Mouse (Mus musculus) retina, embryonic 14.5 days (tissue): ENCODE data around the gene Txndc15.

Experiments
- DNase-seq: peaks from one replicate; pipeline ENCODE4 v3.0.0-alpha.2; 2015; ENCODE audit warnings: low spot score

Gene Txndc15

DNA sequence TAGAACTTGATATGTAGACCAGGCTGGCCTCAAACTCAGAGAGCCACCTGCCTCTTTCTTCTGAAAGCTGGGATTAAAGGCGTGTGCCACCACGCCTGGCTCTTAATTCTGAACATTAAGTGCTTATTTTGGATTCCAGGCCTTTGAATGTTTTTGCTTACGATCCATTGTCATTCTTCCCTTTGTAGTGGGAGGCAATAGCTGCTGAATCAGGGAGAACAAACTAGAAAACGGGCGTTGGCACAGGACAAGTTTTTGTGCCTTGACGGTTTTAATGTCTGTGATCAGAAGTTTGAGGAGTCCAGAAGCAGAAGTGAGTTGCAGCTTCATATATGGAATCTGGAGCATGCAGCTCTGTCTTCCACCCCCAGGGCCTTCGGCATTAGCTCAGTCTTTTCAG, 16.3 kb downstream of the Txndc15 start:
- DNase-seq, result no peak

DNA sequence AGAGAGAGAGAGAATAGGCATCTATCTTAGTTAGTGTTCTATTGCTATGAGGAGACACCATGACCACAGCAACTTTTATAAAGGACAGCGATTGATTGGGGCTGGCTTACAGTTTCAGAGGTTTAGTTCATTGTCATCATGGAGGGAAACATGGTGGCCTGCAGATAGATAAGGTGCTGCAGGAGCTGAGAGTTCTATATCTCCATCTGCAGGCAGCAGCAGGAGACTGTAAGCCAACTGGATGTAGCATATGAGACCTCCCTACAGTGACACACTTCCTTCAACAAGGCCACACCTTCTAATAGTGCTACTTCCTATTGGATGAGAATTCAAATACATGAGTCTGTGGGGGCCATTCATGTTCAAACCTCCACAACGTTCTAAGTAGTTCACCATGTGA, 17.7 kb downstream of the Txndc15 start:
- no peak for DNase-seq

DNA sequence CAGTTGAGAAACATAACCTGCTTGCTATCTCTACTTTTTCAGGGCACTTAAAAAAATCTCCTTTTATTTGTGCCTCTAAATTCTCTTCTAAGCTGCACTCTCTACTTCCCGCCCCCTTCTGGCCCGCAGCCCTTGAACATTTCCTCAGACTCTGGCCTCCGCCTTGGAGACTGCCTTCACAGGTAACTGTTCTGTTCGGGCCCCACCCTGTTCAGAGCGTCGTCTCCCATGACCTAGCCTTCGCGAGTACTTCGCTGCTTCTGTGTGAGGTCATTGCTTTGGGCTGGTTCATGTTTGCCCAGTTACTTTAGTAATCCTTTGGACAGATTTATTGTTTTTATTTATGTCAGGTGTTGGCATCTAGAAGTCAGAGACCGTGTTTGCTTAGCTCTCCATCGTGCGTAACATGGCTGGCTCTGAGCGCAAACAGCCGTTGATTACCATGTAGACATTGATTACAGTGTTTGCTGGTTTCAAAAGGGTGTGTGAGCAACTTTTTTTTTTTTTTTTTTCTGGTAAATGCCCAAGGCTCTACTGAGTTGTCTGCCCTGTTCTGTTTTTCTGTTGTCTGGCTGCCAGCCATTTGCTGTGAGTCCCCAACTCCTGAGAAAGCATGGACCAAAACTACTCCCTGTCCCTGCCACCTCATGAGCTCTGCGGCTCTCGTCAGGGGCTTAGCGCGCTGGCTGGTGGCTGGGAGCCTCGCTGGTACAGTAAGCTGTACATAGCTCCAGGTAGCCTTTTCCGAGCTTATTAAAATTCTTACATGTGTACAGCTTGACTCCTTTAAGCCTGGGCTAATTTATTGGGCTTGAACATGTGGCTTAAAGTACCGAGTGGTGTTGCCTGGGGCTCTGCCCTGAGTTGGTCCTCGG, 19.4 kb downstream of the Txndc15 start:
- no peak for DNase-seq

DNA sequence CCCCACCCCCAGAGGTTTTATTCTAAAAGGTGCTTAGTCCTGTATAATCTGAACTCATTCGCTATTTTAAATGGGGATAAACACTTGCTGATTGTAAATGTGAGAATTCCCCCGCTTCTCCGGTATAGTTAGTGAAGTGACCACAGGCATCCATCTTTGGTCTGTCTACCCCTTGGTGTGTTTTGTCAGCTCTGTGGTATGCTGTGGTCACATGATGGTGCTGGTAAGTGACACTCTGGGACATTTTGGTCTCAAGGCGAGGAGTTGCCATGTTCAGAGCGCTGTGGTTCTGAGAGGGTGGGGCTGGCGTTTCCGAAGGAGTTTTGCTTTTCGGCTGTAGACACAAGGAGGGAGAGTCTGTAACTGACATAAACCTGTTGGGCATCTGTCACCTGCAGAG, 23.4 kb downstream of the Txndc15 start:
- no peak for DNase-seq

DNA sequence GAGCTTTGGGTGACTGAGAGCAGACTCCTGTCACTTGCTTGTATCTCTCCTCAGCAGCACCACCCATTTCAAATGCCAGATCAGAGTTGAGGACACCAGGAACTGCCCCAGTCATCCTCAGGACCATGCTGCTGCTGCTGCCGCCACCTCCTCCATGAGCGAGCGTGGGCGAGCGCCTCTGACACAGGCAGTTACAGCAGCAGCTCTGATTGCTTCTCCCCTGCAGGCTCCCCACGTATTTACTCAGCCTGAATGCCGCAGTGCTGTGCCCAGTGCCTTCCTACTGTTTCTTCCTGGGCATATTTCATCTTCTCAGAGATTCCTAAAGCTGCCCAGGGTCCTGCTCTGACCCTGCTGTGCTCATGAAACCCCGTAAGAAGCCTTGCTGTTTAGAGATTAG, 27.9 kb downstream of the Txndc15 start:
- no peak for DNase-seq

DNA sequence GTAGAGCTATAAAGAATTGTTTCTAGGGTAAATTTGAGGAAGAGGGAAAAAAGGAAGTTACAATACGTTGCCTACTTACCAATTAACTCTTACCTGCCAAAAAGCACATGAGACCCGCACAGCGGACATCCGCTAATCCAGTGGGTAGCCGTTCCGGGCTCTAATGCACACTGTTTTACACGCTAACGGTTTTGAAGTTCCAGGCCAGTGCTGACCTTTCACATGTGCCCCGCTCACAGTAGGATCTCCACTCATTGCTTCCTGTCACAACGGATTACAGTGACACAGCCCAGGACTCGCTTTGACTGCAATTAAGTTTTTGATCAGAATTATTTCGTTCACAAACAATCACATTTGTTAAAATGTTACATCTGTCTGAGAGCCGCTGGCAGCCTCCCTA, 39.9 kb downstream of the Txndc15 start:
- DNase-seq, result peak; percentile 66

DNA sequence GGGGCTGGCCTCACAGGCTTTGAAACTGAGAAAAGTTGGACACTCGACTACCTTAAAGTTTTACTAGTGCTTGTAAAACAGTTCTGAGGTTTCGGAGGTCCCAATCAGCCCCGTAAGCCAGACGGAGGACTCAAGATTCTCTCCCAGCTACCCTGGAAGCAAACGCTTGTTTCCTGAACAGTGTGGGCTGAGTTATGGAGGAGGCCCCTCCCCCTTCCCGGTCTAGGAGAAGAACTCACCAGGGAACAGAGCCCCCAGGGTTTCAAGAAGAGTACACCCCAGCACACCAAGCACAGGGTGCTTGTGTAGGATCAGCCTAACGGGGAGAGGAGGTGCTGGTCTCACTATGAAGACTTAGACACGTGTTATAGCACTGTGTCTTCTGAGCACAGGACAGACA, 42.3 kb downstream of the Txndc15 start:
- peak; percentile 35 for DNase-seq

DNA sequence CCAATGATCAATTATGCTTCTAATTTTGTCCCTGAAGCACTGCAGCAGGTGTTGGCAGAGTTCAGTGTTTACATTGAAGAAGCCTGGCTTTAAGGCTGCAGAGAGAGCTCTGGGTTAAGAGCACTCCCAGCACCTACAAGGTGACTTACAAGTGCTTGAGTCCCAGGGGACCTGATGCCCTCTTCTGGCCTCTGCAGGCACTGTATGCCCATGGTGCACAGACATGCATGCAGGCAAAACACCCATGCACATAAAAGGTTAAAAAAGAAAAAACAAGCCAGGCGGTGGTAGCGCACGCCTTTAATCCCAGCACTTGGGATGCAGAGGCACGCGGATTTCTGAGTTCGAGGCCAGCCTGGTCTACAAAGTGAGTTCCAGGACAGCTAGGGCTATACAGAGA, 43.2 kb downstream of the Txndc15 start:
- DNase-seq, result peak; percentile 29

DNA sequence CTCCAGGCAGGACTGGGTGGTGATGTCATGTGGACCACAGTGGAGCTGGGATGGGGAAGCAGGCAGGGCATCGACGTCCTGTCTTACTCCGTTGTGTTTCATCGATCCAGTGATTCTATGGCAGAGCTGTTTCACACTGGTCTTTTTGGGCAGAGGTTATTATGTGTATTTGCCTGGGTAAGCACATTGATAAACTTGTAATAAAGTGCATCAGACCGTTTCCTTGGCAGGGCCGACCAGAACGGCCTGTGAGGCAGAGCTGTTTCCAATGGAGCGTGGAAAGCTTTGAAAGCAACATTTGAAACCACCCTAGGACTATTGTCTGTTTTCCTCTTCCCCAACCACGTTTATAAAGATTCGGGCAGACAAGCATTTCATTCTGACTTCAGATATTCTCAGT, 46.1 kb downstream of the Txndc15 start:
- no peak for DNase-seq

DNA sequence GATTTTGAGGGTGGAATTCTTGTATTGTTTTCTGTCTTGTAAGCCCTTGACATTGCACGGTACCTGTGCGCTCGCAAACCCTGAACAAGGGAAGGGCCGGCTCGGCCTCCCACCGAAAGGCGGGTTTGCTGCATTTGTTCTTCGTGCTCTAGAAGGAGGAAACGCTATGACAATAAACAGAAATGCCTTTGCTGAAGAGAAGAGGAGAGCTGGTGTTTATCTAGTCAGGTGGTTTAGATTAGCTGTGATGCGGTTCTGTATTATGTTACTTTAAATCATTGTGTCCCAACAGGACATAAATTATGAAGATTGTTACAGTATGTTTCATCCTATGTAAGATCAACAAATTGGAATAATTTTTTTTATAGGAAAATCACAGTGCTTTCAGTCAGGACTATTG, 47.0 kb downstream of the Txndc15 start:
- no peak for DNase-seq

DNA sequence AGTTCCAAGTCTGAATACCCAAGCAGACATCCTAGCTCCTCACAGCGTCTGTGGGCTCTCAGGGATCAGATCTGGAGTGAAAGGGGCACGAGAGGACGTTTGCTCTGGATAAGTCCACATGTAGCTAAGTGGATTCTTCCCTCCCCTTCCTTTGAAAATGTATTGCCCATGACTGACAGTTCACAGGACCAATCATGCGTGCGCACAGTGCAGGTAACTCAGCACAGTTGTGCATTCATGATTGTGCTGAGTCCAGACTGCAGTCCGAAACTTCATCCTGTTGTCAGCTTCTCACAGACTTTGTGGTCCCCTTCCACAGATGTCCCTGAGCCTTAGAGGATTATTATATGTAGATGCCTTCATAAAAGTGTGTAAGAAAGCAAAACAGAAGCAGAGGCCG, 59.9 kb downstream of the Txndc15 start:
- no peak for DNase-seq

DNA sequence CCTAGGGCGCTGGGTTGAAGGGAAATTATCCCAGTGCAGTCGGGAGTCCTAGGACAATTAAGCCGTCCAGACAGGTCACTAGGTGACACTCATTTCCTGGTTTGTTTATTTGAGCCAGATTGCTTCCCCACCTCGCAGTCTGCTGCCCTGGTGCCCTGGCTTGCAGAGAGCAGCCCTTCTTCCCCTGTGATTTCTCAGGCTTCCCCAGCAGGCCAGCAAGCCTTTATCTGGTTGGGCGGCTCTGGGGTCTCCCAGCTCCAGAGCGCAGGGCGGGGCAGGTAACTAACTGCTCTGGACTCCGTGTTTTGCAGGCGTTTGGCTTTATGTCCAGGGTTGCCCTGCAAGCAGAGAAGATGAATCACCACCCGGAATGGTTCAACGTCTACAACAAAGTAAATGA, 60.6 kb downstream of the Txndc15 start:
- no peak for DNase-seq
